Mouse (Mus musculus) hindbrain, embryonic 11.5 days (tissue): ENCODE measurements at regions not wholly inside any gene's neighbourhood (a gene's known extent, or its start where the extent isn't known, plus 50 kb on each side); places are given as distances from the start of the nearest gene placed in this dataset.
A peak's percentile ranks its signal among the peaks of the same experiment; 100 is the strongest.

Experiments used
- ATAC-seq: fragments of 200-750 bp; cut with Nextera tagmentation; 2 replicates; pipeline ENCODE4 v1.8.0; 2017; ENCODE audit warnings: mild to moderate bottlenecking, moderate TSS enrichment, moderate library complexity; ENCODE audit not compliant: low FRiP score
- DNase-seq: peaks from one replicate; pipeline ENCODE4 v3.0.0-alpha.2; 2015; ENCODE audit warnings: low spot score
- H3K27ac ChIP-seq: fragments of 300-500 bp; sonication (generic); 2 replicates; pipeline ENCODE4 v1.5.1; 2014; ENCODE audit warnings: mild to moderate bottlenecking, low read depth, low read length
- H3K27me3 ChIP-seq: fragments of 300-500 bp; sonication (generic); 2 replicates; pipeline ENCODE4 v1.6.1; 2014; ENCODE audit warnings: mild to moderate bottlenecking, low read length, moderate library complexity, mixed read lengths; ENCODE audit not compliant: control insufficient read depth, insufficient read depth
- H3K36me3 ChIP-seq: fragments of 300-500 bp; sonication (generic); 2 replicates; pipeline ENCODE4 v1.6.1; 2014; ENCODE audit warnings: mild to moderate bottlenecking, low read length, moderate library complexity, mixed read lengths; ENCODE audit not compliant: control insufficient read depth, insufficient read depth
- H3K4me1 ChIP-seq: fragments of 300-500 bp; sonication (generic); replicated peaks from 2 replicates; pipeline ENCODE4 v1.6.1; 2014; ENCODE audit warnings: low read length, mixed read lengths; ENCODE audit not compliant: control insufficient read depth, insufficient read depth
- H3K4me2 ChIP-seq: fragments of 300-500 bp; sonication (generic); replicated peaks from 2 replicates; pipeline ENCODE4 v1.6.1; 2014; ENCODE audit warnings: mild to moderate bottlenecking, low read depth, low read length
- H3K4me3 ChIP-seq: fragments of 300-500 bp; sonication (generic); 2 replicates; pipeline ENCODE4 v1.5.1; 2014; ENCODE audit warnings: low read depth, low read length
- H3K9ac ChIP-seq: fragments of 300-500 bp; sonication (generic); 2 replicates; pipeline ENCODE4 v1.6.1; 2014; ENCODE audit warnings: low read depth, low read length
- H3K9me3 ChIP-seq: fragments of 300-500 bp; sonication (generic); 2 replicates; pipeline ENCODE4 v1.6.1; 2016; ENCODE audit warnings: low read length; ENCODE audit not compliant: control insufficient read depth
- WGBS: fragments of 180-500 bp; shearing (Covaris S2); extraction: QIAGEN DNeasy Blood & Tissue Kit; methylation state at CpG from one replicate; pipeline ENCODE4 v1.1.7; 2014; 5-methylcytosine and 5-hydroxymethylcytosine counted together

GRCm38 (mm10) chr6:103959002-103959401 is 448.6 kb downstream of the Chl1 start:
- 94% methylated on average over 2 of the region's 2 CpGs for WGBS
- H3K4me2 ChIP-seq: no peak overlapping the region
- H3K4me3 ChIP-seq: no peak overlapping the region
- no peak for DNase-seq
- no peaks in the 10 kb centered on the region for H3K27me3 ChIP-seq
- no peaks in the 10 kb centered on the region for H3K4me1 ChIP-seq
- H3K27ac ChIP-seq: no peak overlapping the region
- ATAC-seq: no peak
- H3K9me3 ChIP-seq: no peaks in the 10 kb centered on the region
- H3K9ac ChIP-seq: no peak overlapping the region
- no peaks in the 10 kb centered on the region for H3K36me3 ChIP-seq

GRCm38 (mm10) chr6:103967811-103968420 is 457.5 kb downstream of the Chl1 start:
- no peak overlapping the region for H3K4me2 ChIP-seq
- no peak overlapping the region for H3K9ac ChIP-seq
- H3K4me3 ChIP-seq: no peak overlapping the region
- DNase-seq (no peak), ATAC-seq (no peak)
- H3K9me3 ChIP-seq: no peaks in the 10 kb centered on the region
- WGBS: 87% methylated on average over 1 of the region's 1 CpGs
- H3K27me3 ChIP-seq: no peaks in the 10 kb centered on the region
- H3K27ac ChIP-seq: no peak overlapping the region
- H3K36me3 ChIP-seq: no peaks in the 10 kb centered on the region
- no peaks in the 10 kb centered on the region for H3K4me1 ChIP-seq

DNA sequence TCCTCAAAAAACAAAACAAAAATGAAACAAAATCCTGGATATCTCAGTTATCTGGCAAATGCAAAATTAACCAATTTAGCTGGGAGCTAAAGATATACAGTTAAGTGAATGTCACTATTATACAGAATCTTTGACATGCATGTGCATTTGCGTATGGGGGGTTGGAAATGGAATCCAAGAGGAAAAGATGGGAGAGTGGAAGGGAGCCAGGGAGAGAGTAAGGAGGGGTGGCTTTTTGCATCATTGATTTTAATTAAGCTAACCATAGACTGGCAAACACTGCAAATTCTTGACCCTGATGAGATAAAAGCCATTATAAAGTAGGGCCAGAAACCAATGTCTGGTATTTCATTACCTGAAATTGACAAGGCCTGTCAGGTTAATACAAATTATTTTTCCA is 488.8 kb downstream of the Chl1 start:
- 87% methylated on average over 1 of the region's 1 CpGs for WGBS
- Histone ChIP-seq H3K4me1 (no peaks in the 10 kb centered on the region), H3K9me3 (no peaks in the 10 kb centered on the region), H3K4me3 (no peak overlapping the region), H3K36me3 (no peaks in the 10 kb centered on the region), H3K4me2 (no peak overlapping the region), H3K27me3 (no peaks in the 10 kb centered on the region), H3K9ac (no peak overlapping the region), H3K27ac (no peak overlapping the region)
- no peak for ATAC-seq
- no peak for DNase-seq

GRCm38 (mm10) chr6:104028439-104029091 is 464.0 kb upstream of the Cntn6 start:
- no peak overlapping the region for H3K9ac ChIP-seq
- no peak overlapping the region for H3K27ac ChIP-seq
- H3K4me2 ChIP-seq: no peak overlapping the region
- H3K36me3 ChIP-seq: no peaks in the 10 kb centered on the region
- no peaks in the 10 kb centered on the region for H3K9me3 ChIP-seq
- no peaks in the 10 kb centered on the region for H3K27me3 ChIP-seq
- H3K4me3 ChIP-seq: no peak overlapping the region
- WGBS: 10% methylated on average over 9 of the region's 9 CpGs
- H3K4me1 ChIP-seq: no peaks in the 10 kb centered on the region
- DNase-seq (peak; percentile 87), ATAC-seq (peak; percentile 77)

GRCm38 (mm10) chr6:104038853-104039252 is 453.7 kb upstream of the Cntn6 start:
- DNase-seq: no peak
- Histone ChIP-seq H3K4me2 (no peak overlapping the region), H3K9ac (no peak overlapping the region)

DNA sequence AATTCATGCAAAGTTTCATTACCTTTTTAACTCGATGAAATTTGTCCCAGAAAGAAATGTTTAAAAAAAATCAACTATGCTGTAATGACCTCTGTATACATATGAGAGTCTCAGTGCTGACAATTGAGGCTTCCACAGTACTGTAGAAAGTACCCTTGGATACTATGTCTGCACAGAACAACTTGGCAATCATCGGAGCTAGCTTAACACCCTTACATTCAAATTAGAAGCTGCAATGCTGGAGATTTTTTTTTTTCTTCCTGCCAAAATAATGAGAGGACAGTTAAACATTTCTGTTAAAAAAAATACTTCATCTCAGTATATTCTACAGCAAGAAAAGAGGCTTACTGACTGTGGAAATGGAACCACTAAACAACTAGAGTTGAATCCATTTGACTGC is 452.1 kb upstream of the Cntn6 start:
- H3K27me3 ChIP-seq: no peaks in the 10 kb centered on the region
- H3K4me1 ChIP-seq: no peaks in the 10 kb centered on the region
- H3K4me3 ChIP-seq: no peak overlapping the region
- ATAC-seq: no peak
- 90% methylated on average over 2 of the region's 2 CpGs for WGBS
- no peaks in the 10 kb centered on the region for H3K36me3 ChIP-seq
- H3K9ac ChIP-seq: no peak overlapping the region
- no peaks in the 10 kb centered on the region for H3K9me3 ChIP-seq
- no peak overlapping the region for H3K27ac ChIP-seq
- no peak for DNase-seq
- no peak overlapping the region for H3K4me2 ChIP-seq

More at GRCm38 (mm10) chr6:104038853-104039252, 453.7 kb upstream of the Cntn6 start:
- H3K27ac ChIP-seq: no peak overlapping the region
- H3K27me3 ChIP-seq: no peaks in the 10 kb centered on the region
- no peak overlapping the region for H3K4me3 ChIP-seq
- H3K36me3 ChIP-seq: no peaks in the 10 kb centered on the region
- ATAC-seq: no peak
- H3K4me1 ChIP-seq: no peaks in the 10 kb centered on the region
- no peaks in the 10 kb centered on the region for H3K9me3 ChIP-seq

GRCm38 (mm10) chr6:104055996-104056395 is 436.6 kb upstream of the Cntn6 start:
- H3K4me2 ChIP-seq: no peak overlapping the region
- H3K4me1 ChIP-seq: no peaks in the 10 kb centered on the region
- 90% methylated on average over 1 of the region's 1 CpGs for WGBS
- DNase-seq: no peak
- H3K9me3 ChIP-seq: no peaks in the 10 kb centered on the region
- H3K27me3 ChIP-seq: no peaks in the 10 kb centered on the region
- H3K27ac ChIP-seq: no peak overlapping the region
- no peak overlapping the region for H3K9ac ChIP-seq
- no peak overlapping the region for H3K4me3 ChIP-seq
- no peak for ATAC-seq
- H3K36me3 ChIP-seq: no peaks in the 10 kb centered on the region

DNA sequence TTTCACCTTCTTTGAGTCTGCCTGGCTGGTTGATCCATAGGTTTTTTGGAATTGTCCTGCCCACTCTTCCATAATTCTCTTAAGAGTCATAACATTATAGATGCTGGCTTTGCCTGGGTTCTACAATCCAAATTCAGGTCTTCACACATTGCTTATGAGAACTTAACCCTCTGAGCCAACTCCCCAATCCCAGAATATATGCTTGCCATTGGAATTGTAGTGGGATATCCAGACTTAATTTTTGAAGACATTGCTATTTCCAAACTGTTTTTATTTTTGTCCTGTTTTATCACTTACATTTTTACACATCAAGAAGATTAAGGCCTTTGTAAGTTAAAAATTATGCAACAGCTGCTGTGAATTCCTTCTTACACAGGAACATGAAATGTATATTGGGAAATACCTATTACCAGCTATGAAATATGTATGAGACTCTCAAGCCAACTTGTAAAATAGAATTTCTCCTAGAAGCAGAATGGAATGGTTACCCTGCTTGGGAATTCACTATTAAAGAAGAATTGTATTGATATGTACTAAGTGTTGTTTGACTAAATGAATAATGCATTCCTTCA is 430.8 kb upstream of the Cntn6 start:
- H3K27me3 ChIP-seq: no peaks in the 10 kb centered on the region
- H3K9ac ChIP-seq: no peak overlapping the region
- H3K9me3 ChIP-seq: no peaks in the 10 kb centered on the region
- H3K27ac ChIP-seq: no peak overlapping the region
- no peak for ATAC-seq
- H3K4me1 ChIP-seq: no peaks in the 10 kb centered on the region
- no peak overlapping the region for H3K4me3 ChIP-seq
- H3K4me2 ChIP-seq: no peak overlapping the region
- no peaks in the 10 kb centered on the region for H3K36me3 ChIP-seq
- DNase-seq: no peak

DNA sequence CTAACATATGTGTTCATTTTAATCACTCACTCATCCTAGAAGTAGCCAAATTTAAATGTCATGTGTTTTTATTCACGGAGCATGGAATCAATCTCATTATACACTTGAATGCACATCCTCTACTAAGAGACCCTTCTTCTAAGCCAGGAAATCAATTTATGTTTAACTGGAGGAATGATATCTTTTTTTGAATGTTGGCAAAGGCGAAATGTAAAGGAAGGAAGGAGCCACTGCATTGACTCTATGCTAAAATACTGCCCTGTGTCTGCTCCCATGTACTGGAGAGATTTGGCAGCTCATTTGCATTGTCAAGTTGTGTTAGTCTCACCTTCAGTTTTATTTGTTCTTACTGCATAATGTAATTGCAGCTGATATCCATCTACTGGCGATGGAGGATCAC is 412.0 kb upstream of the Cntn6 start:
- Histone ChIP-seq H3K27me3 (no peaks in the 10 kb centered on the region; the same call in 1 of the 2 replicates), H3K27ac (no peak overlapping the region), H3K9ac (no peak overlapping the region), H3K4me3 (no peak overlapping the region), H3K4me1 (no peaks in the 10 kb centered on the region), H3K36me3 (no peaks in the 10 kb centered on the region), H3K9me3 (no peaks in the 10 kb centered on the region), H3K4me2 (no peak overlapping the region)
- 76% methylated on average over 3 of the region's 3 CpGs for WGBS
- no peak for ATAC-seq
- DNase-seq: no peak
